Mouse (Mus musculus): ENCODE results near the gene Ska3.
"Not testable (repeated sequence)": the region's sequence is repeated elsewhere in the genome, so short reads cannot be mapped to it uniquely, and the experiment has no call there.

The Ska3 gene

GRCm38 (mm10) chr14:57825788-57826751 is at the start of gene Ska3, which contains the start of gene Mrpl57:
Gene Ska3 (minus strand): TSS chr14:57826185.
Gene Mrpl57 (plus strand): TSS chr14:57826234.
- in situ Hi-C loops (cut with MboI; ENCODE audit: low pct_unique_long_range_greater_than_20kb in 1 of 2, low sequenced_read_pairs in 2 of 2, unreplicated experiment in 1 of 2), result no loop called here

DNA sequence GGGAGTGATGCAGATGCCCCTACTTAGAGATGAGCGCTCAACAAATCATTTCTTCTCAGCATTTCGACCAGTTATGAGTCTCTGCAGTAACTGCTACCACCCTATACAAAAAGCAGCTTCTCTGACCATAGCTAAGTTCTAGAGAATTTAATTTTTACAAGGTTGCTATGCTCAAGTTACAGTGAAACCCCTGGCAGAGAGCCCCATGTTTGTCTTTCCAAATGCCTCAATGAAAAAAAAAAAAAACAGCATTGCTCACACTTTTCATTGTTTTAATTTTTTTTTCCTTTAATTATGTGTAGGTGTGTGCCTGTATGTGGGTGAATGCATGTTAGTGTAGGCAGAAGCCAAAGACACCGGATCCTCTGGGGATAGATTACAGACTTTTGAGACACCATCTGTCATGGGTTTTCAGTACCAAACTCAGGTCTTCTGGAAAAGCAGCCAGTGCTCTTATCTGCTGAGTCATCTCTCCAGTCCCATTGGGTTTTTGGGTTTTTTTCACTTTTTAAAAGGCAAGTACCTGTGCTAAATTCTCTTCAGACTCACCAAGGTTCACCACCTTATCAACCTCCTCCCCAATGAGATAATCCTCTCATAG is 40.8 kb upstream of the Ska3 start:
- in situ Hi-C loops (cut with MboI; ENCODE audit: low pct_unique_long_range_greater_than_20kb in 1 of 2, low sequenced_read_pairs in 2 of 2, unreplicated experiment in 1 of 2), result no loop called here

DNA sequence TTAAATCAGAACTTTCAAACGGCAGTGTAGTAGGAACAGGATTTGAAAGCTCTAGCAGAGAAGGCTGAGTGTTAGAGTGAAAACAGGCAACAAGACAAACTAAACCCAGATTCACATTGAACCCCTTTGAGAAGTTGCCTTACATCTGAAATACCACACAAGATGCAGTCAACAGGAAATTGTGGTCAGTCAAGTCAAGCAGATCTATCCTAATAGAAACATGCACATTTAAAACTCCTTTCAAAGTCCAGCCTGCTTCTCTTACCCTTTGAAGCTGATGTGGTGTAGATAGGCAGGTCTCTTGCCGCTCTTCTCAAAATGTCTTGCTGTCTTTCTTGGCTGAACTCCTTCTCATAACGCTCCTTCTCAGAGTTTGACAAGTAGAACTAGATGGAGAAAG is 39.3 kb upstream of the Ska3 start:
- in situ Hi-C loops (cut with MboI; ENCODE audit: low pct_unique_long_range_greater_than_20kb in 1 of 2, low sequenced_read_pairs in 2 of 2, unreplicated experiment in 1 of 2), result no loop called here

GRCm38 (mm10) chr14:57863129-57863528 is 37.1 kb upstream of the Ska3 start:
- in situ Hi-C loops (cut with MboI; ENCODE audit: low pct_unique_long_range_greater_than_20kb in 1 of 2, low sequenced_read_pairs in 2 of 2, unreplicated experiment in 1 of 2), result no loop called here

DNA sequence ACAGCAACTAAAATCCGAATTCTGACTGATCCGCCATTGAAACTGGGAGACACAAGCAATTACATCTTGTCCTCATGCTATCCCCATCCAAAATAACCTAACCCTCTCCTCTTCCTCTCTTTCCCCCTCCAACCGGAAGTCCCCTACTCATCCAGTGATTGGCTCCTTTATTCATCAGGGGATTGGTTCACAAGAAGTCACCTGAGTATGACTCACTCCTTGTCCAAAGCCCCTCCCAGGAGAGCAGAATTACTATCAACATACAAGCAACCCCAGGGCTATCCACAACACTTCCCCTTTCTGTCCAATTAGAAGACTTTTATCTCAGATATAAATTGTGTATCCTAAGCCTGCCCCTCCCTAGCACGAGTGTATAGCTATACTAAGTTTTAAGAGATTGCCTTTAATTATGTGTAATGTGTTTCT is 36.0 kb upstream of the Ska3 start:
- in situ Hi-C loops (cut with MboI; ENCODE audit: low pct_unique_long_range_greater_than_20kb in 1 of 2, low sequenced_read_pairs in 2 of 2, unreplicated experiment in 1 of 2), result no loop called here

- in situ Hi-C loops (cut with MboI; ENCODE audit: low pct_unique_long_range_greater_than_20kb in 1 of 2, low sequenced_read_pairs in 2 of 2, unreplicated experiment in 1 of 2), result no loop called here
Measured at GRCm38 (mm10) chr14:57859520-57859919, 33.5 kb upstream of the Ska3 start.

GRCm38 (mm10) chr14:57858601-57859000 is 32.6 kb upstream of the Ska3 start:
- in situ Hi-C loops (cut with MboI; ENCODE audit: low pct_unique_long_range_greater_than_20kb in 1 of 2, low sequenced_read_pairs in 2 of 2, unreplicated experiment in 1 of 2), result no loop called here

DNA sequence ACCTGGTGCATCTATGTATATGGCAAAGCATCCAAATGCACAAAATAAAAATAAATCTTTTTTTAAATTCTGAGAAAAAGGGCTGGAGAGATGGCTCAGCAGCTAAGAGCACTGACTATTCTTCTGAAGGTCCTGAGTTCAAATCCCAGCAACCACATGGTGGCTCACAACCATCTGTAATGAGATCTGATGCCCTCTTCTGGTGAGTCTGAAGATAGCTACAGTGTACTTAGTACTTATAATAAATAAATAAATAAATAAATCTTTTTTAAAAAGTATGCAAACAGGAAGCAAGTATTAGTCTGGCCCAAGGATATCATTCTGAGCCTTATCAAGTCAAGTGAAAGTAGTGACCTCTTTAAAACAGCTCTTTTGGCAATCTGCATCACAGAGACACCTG is 30.1 kb upstream of the Ska3 start:
- in situ Hi-C loops (cut with MboI; ENCODE audit: low pct_unique_long_range_greater_than_20kb in 1 of 2, low sequenced_read_pairs in 2 of 2, unreplicated experiment in 1 of 2), result not testable (repeated sequence)

DNA sequence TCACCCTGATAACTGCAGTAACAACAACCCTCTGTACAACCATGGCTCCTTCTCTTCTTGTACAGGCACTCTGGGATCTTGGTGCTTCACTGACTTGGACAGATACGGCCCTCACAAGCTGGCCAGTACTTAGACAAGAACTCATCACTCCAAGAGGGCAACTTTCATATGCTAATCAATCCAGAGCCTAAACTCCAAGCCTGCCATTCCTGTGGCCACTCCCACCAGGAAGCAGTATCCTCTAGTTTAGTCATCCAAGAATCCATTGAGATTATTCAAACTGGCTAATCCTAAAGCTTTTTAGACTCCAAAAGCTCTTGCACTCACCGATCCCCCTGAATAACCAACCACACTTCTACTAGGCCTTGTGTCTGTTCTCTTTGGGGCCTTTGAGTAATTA is 27.0 kb upstream of the Ska3 start:
- in situ Hi-C loops (cut with MboI; ENCODE audit: low pct_unique_long_range_greater_than_20kb in 1 of 2, low sequenced_read_pairs in 2 of 2, unreplicated experiment in 1 of 2), result no loop called here

- in situ Hi-C loops (cut with MboI; ENCODE audit: low pct_unique_long_range_greater_than_20kb in 1 of 2, low sequenced_read_pairs in 2 of 2, unreplicated experiment in 1 of 2), result no loop called here
Measured at GRCm38 (mm10) chr14:57850330-57850729, 24.3 kb upstream of the Ska3 start.

DNA sequence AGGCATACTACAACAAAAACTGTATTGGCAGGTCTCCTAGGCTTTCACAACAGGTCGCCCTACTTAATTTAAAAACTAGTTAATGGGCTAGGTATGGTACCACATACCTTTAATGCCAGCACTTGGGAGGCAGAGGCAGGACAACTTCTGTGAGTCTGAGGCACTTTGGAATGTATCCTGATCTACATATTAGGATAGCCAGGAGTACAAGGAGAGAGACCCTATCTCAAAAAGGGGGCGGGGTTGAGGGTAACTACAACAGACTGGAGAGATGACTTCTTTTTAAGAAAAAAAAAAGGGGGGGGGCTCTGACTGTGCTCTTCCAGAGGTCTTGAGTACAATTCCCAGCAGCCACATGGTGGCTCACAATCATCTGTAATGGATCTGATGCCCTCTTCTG is 22.7 kb upstream of the Ska3 start:
- in situ Hi-C loops (cut with MboI; ENCODE audit: low pct_unique_long_range_greater_than_20kb in 1 of 2, low sequenced_read_pairs in 2 of 2, unreplicated experiment in 1 of 2), result no loop called here

- in situ Hi-C loops (cut with MboI; ENCODE audit: low pct_unique_long_range_greater_than_20kb in 1 of 2, low sequenced_read_pairs in 2 of 2, unreplicated experiment in 1 of 2), result not testable (repeated sequence)
Measured at GRCm38 (mm10) chr14:57848061-57848460, 22.1 kb upstream of the Ska3 start.

DNA sequence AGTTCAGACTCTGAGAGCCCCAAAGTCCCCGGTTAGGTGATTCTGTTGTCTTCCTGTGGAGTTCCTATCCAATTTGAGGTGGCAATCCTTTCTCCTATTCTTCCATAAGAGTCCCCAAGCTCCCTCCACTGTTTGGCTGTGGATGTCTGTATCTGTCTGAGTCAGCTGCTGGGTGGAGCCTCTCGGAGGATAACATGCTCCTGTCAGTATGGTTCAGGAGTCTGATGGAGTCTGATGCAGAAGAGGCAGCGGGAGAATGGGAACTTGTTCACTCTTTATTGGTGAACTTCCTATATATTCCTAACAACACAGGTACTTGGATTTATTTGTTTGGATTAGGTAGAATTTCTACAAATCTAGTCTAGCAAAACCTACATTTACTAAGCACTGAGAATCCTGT is 18.6 kb upstream of the Ska3 start:
- in situ Hi-C loops (cut with MboI; ENCODE audit: low pct_unique_long_range_greater_than_20kb in 1 of 2, low sequenced_read_pairs in 2 of 2, unreplicated experiment in 1 of 2), result no loop called here

DNA sequence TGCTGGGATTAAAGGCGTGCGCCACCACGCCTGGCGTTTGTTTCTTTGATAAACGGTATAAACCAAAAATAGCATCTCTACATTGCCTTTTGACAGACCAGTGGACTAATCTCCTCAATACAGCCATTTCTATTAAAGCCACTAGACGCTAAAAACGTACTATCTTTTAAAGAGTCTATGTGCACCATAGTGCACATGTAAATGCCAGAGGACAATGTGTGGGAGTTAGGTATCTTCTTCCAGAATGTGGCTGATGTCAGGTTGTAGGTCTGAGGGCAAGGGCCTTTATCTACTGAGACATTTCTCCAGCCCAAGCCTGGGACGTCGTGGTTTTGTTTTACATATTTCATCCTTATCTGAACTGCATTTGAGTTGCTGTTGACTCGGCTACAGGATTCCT is 9.2 kb upstream of the Ska3 start:
- in situ Hi-C loops (cut with MboI; ENCODE audit: low pct_unique_long_range_greater_than_20kb in 1 of 2, low sequenced_read_pairs in 2 of 2, unreplicated experiment in 1 of 2), result no loop called here

GRCm38 (mm10) chr14:57833526-57833925 is 7.5 kb upstream of the Ska3 start:
- in situ Hi-C loops (cut with MboI; ENCODE audit: low pct_unique_long_range_greater_than_20kb in 1 of 2, low sequenced_read_pairs in 2 of 2, unreplicated experiment in 1 of 2), result no loop called here

DNA sequence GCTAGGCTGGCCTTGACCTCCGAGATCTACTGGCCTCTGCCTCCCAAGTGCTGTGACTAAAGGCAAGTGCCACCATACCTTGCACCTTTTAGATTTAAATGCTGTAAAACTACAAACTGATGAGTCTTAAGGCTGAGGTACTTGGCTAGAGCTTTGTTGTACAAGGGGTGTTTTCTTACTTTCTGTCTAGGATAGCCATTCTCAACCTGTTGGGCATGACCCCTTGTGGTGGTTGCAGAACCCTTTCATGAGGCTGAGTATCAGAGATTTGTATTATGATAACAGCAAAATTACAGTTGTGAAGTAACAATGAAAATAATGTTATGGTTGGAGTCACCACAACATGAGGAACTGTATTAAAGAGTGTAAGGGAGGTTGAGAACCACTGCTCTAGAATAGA is 1.3 kb upstream of the Ska3 start:
- in situ Hi-C loops (cut with MboI; ENCODE audit: low pct_unique_long_range_greater_than_20kb in 1 of 2, low sequenced_read_pairs in 2 of 2, unreplicated experiment in 1 of 2), result no loop called here

- in situ Hi-C loops (cut with MboI; ENCODE audit: low pct_unique_long_range_greater_than_20kb in 1 of 2, low sequenced_read_pairs in 2 of 2, unreplicated experiment in 1 of 2), result no loop called here
Measured at GRCm38 (mm10) chr14:57820839-57821238, 5.1 kb downstream of the Ska3 start.

GRCm38 (mm10) chr14:57811844-57812243 is 14.1 kb downstream of the Ska3 start:
- in situ Hi-C loops (cut with MboI; ENCODE audit: low pct_unique_long_range_greater_than_20kb in 1 of 2, low sequenced_read_pairs in 2 of 2, unreplicated experiment in 1 of 2), result no loop called here

GRCm38 (mm10) chr14:57810886-57811285 is 15.1 kb downstream of the Ska3 start:
- in situ Hi-C loops (cut with MboI; ENCODE audit: low pct_unique_long_range_greater_than_20kb in 1 of 2, low sequenced_read_pairs in 2 of 2, unreplicated experiment in 1 of 2), result no loop called here

GRCm38 (mm10) chr14:57808558-57808957 is 17.4 kb downstream of the Ska3 start:
- in situ Hi-C loops (cut with MboI; ENCODE audit: low pct_unique_long_range_greater_than_20kb in 1 of 2, low sequenced_read_pairs in 2 of 2, unreplicated experiment in 1 of 2), result no loop called here

All from mouse embryonic stem cell (cell line).